Mouse (Mus musculus) ES-E14 (cell line): ENCODE measurements around the gene Psmb4.

ENCODE experiments used
- CHD2 ChIP-seq: IDR thresholded peaks from 2 replicates; pipeline ENCODE4 v1.6.1; 2014; ENCODE audit warnings: mild to moderate bottlenecking, low read depth, low read length, inconsistent platforms
- HCFC1 ChIP-seq: IDR thresholded peaks from 2 replicates; pipeline ENCODE4 v1.6.1; 2012; ENCODE audit warnings: low read length, inconsistent platforms, borderline replicate concordance; ENCODE audit not compliant: insufficient read depth
- MAFK ChIP-seq: IDR thresholded peaks from 2 replicates; pipeline ENCODE4 v1.6.1; 2014; ENCODE audit warnings: mild to moderate bottlenecking, low read depth, low read length, inconsistent platforms; ENCODE audit not compliant: insufficient read depth
- ZC3H11A ChIP-seq: IDR thresholded peaks from 2 replicates; pipeline ENCODE4 v1.6.1; 2012; ENCODE audit warnings: low read depth, mild to moderate bottlenecking, inconsistent platforms, low read length, borderline replicate concordance

DNA sequence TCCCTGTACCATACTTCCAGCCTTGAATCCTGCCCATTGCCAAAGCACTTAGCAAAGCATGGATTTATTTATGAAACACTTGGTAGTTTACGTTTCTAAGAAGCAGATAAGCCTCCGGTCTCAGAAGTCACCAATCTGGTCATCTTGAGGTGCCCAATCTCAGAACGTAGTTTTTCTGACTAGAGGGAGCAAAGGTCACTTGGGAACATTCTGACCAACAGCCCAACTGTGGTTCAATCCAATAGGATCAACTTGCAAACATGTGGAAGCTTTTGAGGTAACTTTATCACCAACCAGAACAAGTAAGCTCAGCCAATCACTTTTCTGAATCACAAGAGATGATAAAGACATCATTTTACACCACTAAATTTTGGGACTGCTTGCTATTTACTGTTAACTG lies 51.4 kb downstream of the Psmb4 start:
- TF ChIP-seq CHD2 (no peak), HCFC1 (no peak), ZC3H11A (no peak), MAFK (no peak)
